ENCODE assay signal across 8 mouse cellular contexts in genomic region chr7:100879595-100879994, GRCm38 (mm10). TPM values are rescaled to one million over a fixed set of nuclear protein-coding genes. Genes with fewer than 3 reads are reported as not detected.
DNase-seq lines count a peak whose midpoint lies in the region; ATAC-seq and TF ChIP-seq lines count a peak whose summit lies in the region.

No protein-coding gene starts in this region.

- H3K27me3 ChIP-seq in hindbrain, embryonic 11.5 days (ENCODE audit: control insufficient read depth, insufficient read depth, low read length) = no peaks in the 10 kb centered on the region
- no peaks in the 10 kb centered on the region for H3K27me3 ChIP-seq in hindbrain, embryonic 16.5 days (replicated peaks; ENCODE audit: control insufficient read depth, insufficient read depth, low read length)
- no peaks in the 10 kb centered on the region for H3K27me3 ChIP-seq in erythroblast, embryonic 14.5 days (ENCODE audit: control insufficient read depth)
- no peaks in the 10 kb centered on the region for H3K27me3 ChIP-seq in hindbrain, postnatal 0 days (ENCODE audit: insufficient read depth, low read length)
- no peaks in the 10 kb centered on the region for H3K27me3 ChIP-seq in liver, embryonic 13.5 days

- H3K9me3 ChIP-seq in hindbrain, embryonic 11.5 days (ENCODE audit: control insufficient read depth, low read length) = no peaks in the 10 kb centered on the region
- no peaks in the 10 kb centered on the region for H3K9me3 ChIP-seq in hindbrain, embryonic 16.5 days (ENCODE audit: control insufficient read depth, low read length)
- no peaks in the 10 kb centered on the region for H3K9me3 ChIP-seq in erythroblast, embryonic 14.5 days (ENCODE audit: control insufficient read depth, low read length)
- H3K9me3 ChIP-seq in hindbrain, postnatal 0 days (ENCODE audit: low read length) = no peaks in the 10 kb centered on the region
- H3K9me3 ChIP-seq in liver, embryonic 13.5 days (replicated peaks) = no peaks in the 10 kb centered on the region

- H3K4me2 ChIP-seq in hindbrain, embryonic 11.5 days (replicated peaks; ENCODE audit: low read depth, low read length) = no peak overlapping the region
- no peak overlapping the region for H3K4me2 ChIP-seq in hindbrain, embryonic 16.5 days (ENCODE audit: low read length)
- no peak overlapping the region for H3K4me2 ChIP-seq in hindbrain, postnatal 0 days (ENCODE audit: low read depth, low read length)
- H3K4me2 ChIP-seq in liver, embryonic 13.5 days = peak overlapping the region; percentile 52

- H3K36me3 ChIP-seq in hindbrain, embryonic 11.5 days (ENCODE audit: control insufficient read depth, insufficient read depth, low read length) = 0 out of 2 replicates have a peak, but pooled peaks cover 6% of the 10 kb centered on the region
- H3K36me3 ChIP-seq in hindbrain, embryonic 16.5 days (ENCODE audit: control insufficient read depth, insufficient read depth, low read length) = peaks cover 27% of the 10 kb centered on the region
- peaks cover 10% of the 10 kb centered on the region; the same call in 1 of the 2 replicates for H3K36me3 ChIP-seq in erythroblast, embryonic 14.5 days (ENCODE audit: control insufficient read depth)
- H3K36me3 ChIP-seq in hindbrain, postnatal 0 days (ENCODE audit: insufficient read depth, low read length) = peaks cover 31% of the 10 kb centered on the region
- peaks cover 28% of the 10 kb centered on the region; the same call in 1 of the 2 replicates for H3K36me3 ChIP-seq in liver, embryonic 13.5 days

- peak; percentile 82 for DNase-seq in hindbrain, embryonic 11.5 days (ENCODE audit: low spot score)
- DNase-seq in adrenal gland, adult 18-20 months (ENCODE audit: low spot score in 2 of 2) = peak; percentile 54 to 66
- DNase-seq in hindbrain, postnatal 0 days (ENCODE audit: low spot score) = peak; percentile 72
- DNase-seq in liver, embryonic 13.5 days = peak; percentile 67
- peak; percentile 76 for DNase-seq in naive thymus-derived CD4-positive, alpha-beta T cell, adult 2 months (ENCODE audit: low read depth)
- DNase-seq in thymus, postnatal 10 days (ENCODE audit: low spot score in 2 of 2) = peak; percentile 51 to 84

- TF ChIP-seq CTCF in hindbrain, postnatal 0 days (IDR thresholded peaks at IDR 0.05; ENCODE audit: low read depth) = peak; percentile 63

- H3K4me3 ChIP-seq in hindbrain, embryonic 11.5 days (ENCODE audit: low read depth, low read length) = no peak overlapping the region
- no peak overlapping the region for H3K4me3 ChIP-seq in hindbrain, embryonic 16.5 days (ENCODE audit: low read length)
- H3K4me3 ChIP-seq in erythroblast, embryonic 14.5 days (replicated peaks) = peak overlapping the region; percentile 36
- H3K4me3 ChIP-seq in hindbrain, postnatal 0 days (ENCODE audit: low read length) = no peak overlapping the region
- H3K4me3 ChIP-seq in liver, embryonic 13.5 days (replicated peaks) = no peak overlapping the region; the same call in 1 of the 2 replicates

- H3K27ac ChIP-seq in hindbrain, embryonic 11.5 days (ENCODE audit: low read depth, low read length) = no peak overlapping the region
- no peak overlapping the region for H3K27ac ChIP-seq in hindbrain, embryonic 16.5 days (ENCODE audit: low read depth, low read length)
- H3K27ac ChIP-seq in hindbrain, postnatal 0 days = no peak overlapping the region
- no peak overlapping the region for H3K27ac ChIP-seq in liver, embryonic 13.5 days

- 16% methylated on average over 20 of the region's 20 CpGs for WGBS in hindbrain, embryonic 11.5 days
- 25% methylated on average over 20 of the region's 20 CpGs for WGBS in hindbrain, embryonic 16.5 days
- 21% methylated on average over 20 of the region's 20 CpGs for WGBS in hindbrain, postnatal 0 days
- WGBS in liver, embryonic 13.5 days (ENCODE audit: insufficient replicate concordance) = 17% methylated on average over 20 of the region's 20 CpGs

- peak; percentile 19; the same call in 1 of the 2 replicates for ATAC-seq in hindbrain, embryonic 11.5 days (ENCODE audit: low FRiP score)
- ATAC-seq in hindbrain, embryonic 16.5 days = no peak
- ATAC-seq in hindbrain, postnatal 0 days = peak; percentile 38; the same call in 1 of the 2 replicates
- peak; percentile 35; the same call in 1 of the 2 replicates for ATAC-seq in liver, embryonic 13.5 days (ENCODE audit: low read depth)

- 0 out of 2 replicates have a peak overlapping the region, but pooled peaks have one; percentile 19 for H3K9ac ChIP-seq in hindbrain, embryonic 11.5 days (ENCODE audit: low read depth, low read length)
- no peak overlapping the region for H3K9ac ChIP-seq in hindbrain, embryonic 16.5 days (ENCODE audit: low read depth, low read length)
- H3K9ac ChIP-seq in hindbrain, postnatal 0 days (replicated peaks; ENCODE audit: low read length) = no peak overlapping the region
- no peak overlapping the region for H3K9ac ChIP-seq in liver, embryonic 13.5 days

- no peaks in the 10 kb centered on the region for H3K4me1 ChIP-seq in hindbrain, embryonic 11.5 days (replicated peaks; ENCODE audit: control insufficient read depth, insufficient read depth, low read length)
- H3K4me1 ChIP-seq in hindbrain, embryonic 16.5 days (ENCODE audit: control insufficient read depth, insufficient read depth, low read depth, low read length) = no peaks in the 10 kb centered on the region
- peaks cover 11% of the 10 kb centered on the region for H3K4me1 ChIP-seq in erythroblast, embryonic 14.5 days (ENCODE audit: control insufficient read depth)
- no peaks in the 10 kb centered on the region for H3K4me1 ChIP-seq in hindbrain, postnatal 0 days (ENCODE audit: insufficient read depth, low read length)
- peaks cover 15% of the 10 kb centered on the region for H3K4me1 ChIP-seq in liver, embryonic 13.5 days (replicated peaks)

RNA-seq across cellular contexts. Expression of gene Relt, which starts 16.3 kb away (rescaled TPM):
- polyA plus RNA-seq in hindbrain, embryonic 11.5 days (2014; fragmentation: Nextera tagmentation; extraction: Ambion mirVana) = 1.4 and 2.0 TPM in 2 replicates
- 5.1 and 5.3 TPM in 2 replicates for polyA plus RNA-seq in hindbrain, embryonic 16.5 days (2015; fragmentation: Nextera tagmentation; extraction: Ambion mirVana)
- 1 to 10 TPM; 2.1 to 3.5 TPM for total RNA-seq in adrenal gland, adult 18-20 months (2021)
- polyA plus RNA-seq in erythroblast, embryonic 14.5 days (2012) = 16.3 and 17.6 TPM in 2 replicates
- total RNA-seq in hindbrain, postnatal 0 days (2014; rRNA removed) = 10.5 and 12.2 TPM in 2 replicates
- polyA plus RNA-seq in hindbrain, postnatal 0 days (2015; fragmentation: Nextera tagmentation; extraction: Ambion mirVana) = 5.0 and 6.2 TPM in 2 replicates
- polyA plus RNA-seq in liver, embryonic 13.5 days (2015; fragmentation: Nextera tagmentation; extraction: Ambion mirVana) = 15.3 and 16.7 TPM in 2 replicates

RNA-seq across cellular contexts. Expression of gene Arhgef17, which starts 52.3 kb away (rescaled TPM):
- 6.3 and 8.3 TPM in 2 replicates for polyA plus RNA-seq in hindbrain, embryonic 11.5 days (2014; fragmentation: Nextera tagmentation; extraction: Ambion mirVana)
- 13.6 and 18.2 TPM in 2 replicates for polyA plus RNA-seq in hindbrain, embryonic 16.5 days (2015; fragmentation: Nextera tagmentation; extraction: Ambion mirVana)
- total RNA-seq in adrenal gland, adult 18-20 months (2021) = 10 to 100 TPM; 50.4 to 79.5 TPM
- polyA plus RNA-seq in erythroblast, embryonic 14.5 days (2012) = 0.02 TPM in 2 replicates
- total RNA-seq in hindbrain, postnatal 0 days (2014; rRNA removed) = 72.3 and 74.5 TPM in 2 replicates
- 8.1 and 10.1 TPM in 2 replicates for polyA plus RNA-seq in hindbrain, postnatal 0 days (2015; fragmentation: Nextera tagmentation; extraction: Ambion mirVana)
- polyA plus RNA-seq in liver, embryonic 13.5 days (2015; fragmentation: Nextera tagmentation; extraction: Ambion mirVana) = 0.53 and 0.83 TPM in 2 replicates
